Mouse (Mus musculus) lung, postnatal 10 days (tissue): ENCODE results near the gene Rad52.
A peak's percentile ranks its signal among the peaks of the same experiment; 100 is the strongest.

Experiments used
- DNase-seq: peaks from one replicate; pipeline ENCODE4 v3.0.0; 2021

The Rad52 gene

GRCm38 (mm10) chr6:119902204-119903080, at the start of gene Rad52:
TSS of gene Rad52 (plus strand) at chr6:119902698.
- DNase-seq = peak; percentile 92

- no peak for DNase-seq
Measured at GRCm38 (mm10) chr6:119854156-119854555, 48.3 kb upstream of the Rad52 start.

- no peak for DNase-seq
Measured at GRCm38 (mm10) chr6:119855471-119855870, 47.0 kb upstream of the Rad52 start.

GRCm38 (mm10) chr6:119860236-119860635, 42.3 kb upstream of the Rad52 start:
- DNase-seq = no peak

GRCm38 (mm10) chr6:119861519-119861918, 41.0 kb upstream of the Rad52 start:
- no peak for DNase-seq

- DNase-seq = peak; percentile 69
Measured at GRCm38 (mm10) chr6:119864341-119865034, 38.0 kb upstream of the Rad52 start.

GRCm38 (mm10) chr6:119883151-119883550, 19.3 kb upstream of the Rad52 start:
- DNase-seq = no peak

- DNase-seq = no peak
Measured at GRCm38 (mm10) chr6:119892711-119893110, 9.8 kb upstream of the Rad52 start.

- peak; percentile 12 for DNase-seq
Measured at GRCm38 (mm10) chr6:119903081-119903789, 737 bp downstream of the Rad52 start.

GRCm38 (mm10) chr6:119905461-119905860, 3.0 kb downstream of the Rad52 start:
- no peak for DNase-seq

GRCm38 (mm10) chr6:119912046-119912445, 9.5 kb downstream of the Rad52 start:
- DNase-seq = peak; percentile 15

- DNase-seq = no peak
Measured at GRCm38 (mm10) chr6:119915710-119916109, 13.2 kb downstream of the Rad52 start.

- DNase-seq = peak; percentile 13
Measured at GRCm38 (mm10) chr6:119918561-119919181, 16.2 kb downstream of the Rad52 start.

- no peak for DNase-seq
Measured at GRCm38 (mm10) chr6:119922136-119922535, 19.6 kb downstream of the Rad52 start.

- no peak for DNase-seq
Measured at GRCm38 (mm10) chr6:119922544-119922943, 20.0 kb downstream of the Rad52 start.

GRCm38 (mm10) chr6:119924235-119925005, 21.9 kb downstream of the Rad52 start:
- peak; percentile 24 for DNase-seq
